Mouse (Mus musculus) hindbrain, embryonic 10.5 days (tissue): ENCODE measurements around the gene Fnbp4. TPM values are rescaled to one million over a fixed set of nuclear protein-coding genes. Genes with fewer than 3 reads are reported as not detected.

Experiments used
- DNase-seq: peaks from one replicate; pipeline ENCODE4 v3.0.0-alpha.2; 2017; ENCODE audit warnings: low spot score
- H3K27ac ChIP-seq: fragments of 300-500 bp; sonication (generic); 2 replicates; pipeline ENCODE4 v1.5.1; 2016; ENCODE audit warnings: mild to moderate bottlenecking, moderate library complexity
- H3K27me3 ChIP-seq: fragments of 300-500 bp; sonication (generic); 2 replicates; pipeline ENCODE4 v1.6.1; 2016; ENCODE audit warnings: mild to moderate bottlenecking; ENCODE audit not compliant: poor library complexity, insufficient read depth, severe bottlenecking
- H3K36me3 ChIP-seq: fragments of 300-500 bp; sonication (generic); 2 replicates; pipeline ENCODE4 v1.6.1; 2016; ENCODE audit warnings: mild to moderate bottlenecking, moderate library complexity
- H3K4me1 ChIP-seq: fragments of 300-500 bp; sonication (generic); replicated peaks from 2 replicates; pipeline ENCODE4 v1.6.1; 2016; ENCODE audit warnings: mild to moderate bottlenecking
- H3K4me3 ChIP-seq: fragments of 300-500 bp; sonication (generic); 2 replicates; pipeline ENCODE4 v1.5.1; 2016; ENCODE audit warnings: mild to moderate bottlenecking, moderate library complexity
- H3K9me3 ChIP-seq: fragments of 300-500 bp; sonication (generic); 2 replicates; pipeline ENCODE4 v1.6.1; 2016; ENCODE audit warnings: mild to moderate bottlenecking, moderate library complexity
- WGBS: fragments of 180-500 bp; shearing (Covaris S2); methylation state at CpG from one replicate; pipeline ENCODE4 v1.1.7; 2016; 5-methylcytosine and 5-hydroxymethylcytosine counted together
- polyA plus RNA-seq: library from polyadenylated mRNA; unstranded; fragments of >200 nt; fragmentation: Nextera tagmentation; extraction: Ambion mirVana; gene quantifications from 2 replicates; pipeline ENCODE4 v1.2.1, GENCODE M21; 2016

Gene Fnbp4
- 107 and 119 TPM in 2 replicates for polyA plus RNA-seq

DNA sequence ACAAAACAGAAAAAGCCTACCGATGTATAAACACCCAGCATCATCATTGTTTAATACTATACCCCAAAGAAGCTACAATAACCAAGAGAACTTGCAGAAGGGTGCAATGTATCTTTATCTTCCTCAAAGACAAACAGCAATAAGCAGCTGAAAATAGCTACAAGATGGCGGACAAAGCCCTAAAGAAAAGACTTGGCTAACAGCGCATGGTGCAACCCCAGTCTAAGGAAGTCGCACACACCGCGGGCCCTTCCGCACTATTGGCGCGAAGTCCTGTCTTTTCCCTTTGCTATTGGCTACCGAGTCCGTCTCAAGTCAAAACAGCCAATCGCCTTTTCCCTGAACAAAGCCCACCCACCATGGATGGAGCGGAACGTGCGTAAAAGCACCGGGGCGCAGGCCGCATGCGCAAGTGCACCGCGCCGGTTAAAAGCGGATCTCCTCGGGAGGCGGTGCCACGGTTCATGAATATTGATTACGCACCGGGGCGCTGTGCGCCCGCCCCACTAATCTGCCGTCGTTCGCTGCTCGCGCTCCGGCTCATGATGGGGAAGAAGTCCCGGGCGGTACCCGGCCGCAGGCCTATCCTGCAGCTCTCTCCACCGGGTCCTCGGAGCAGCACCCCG is at the start of gene Fnbp4:
Gene Fnbp4, plus strand, starts transcription at position 318 of the 626 bp plus-strand sequence.
- WGBS, result under 1% methylated on average over 44 of the region's 44 CpGs
- no peaks in the 10 kb centered on the region for H3K27me3 ChIP-seq

DNA sequence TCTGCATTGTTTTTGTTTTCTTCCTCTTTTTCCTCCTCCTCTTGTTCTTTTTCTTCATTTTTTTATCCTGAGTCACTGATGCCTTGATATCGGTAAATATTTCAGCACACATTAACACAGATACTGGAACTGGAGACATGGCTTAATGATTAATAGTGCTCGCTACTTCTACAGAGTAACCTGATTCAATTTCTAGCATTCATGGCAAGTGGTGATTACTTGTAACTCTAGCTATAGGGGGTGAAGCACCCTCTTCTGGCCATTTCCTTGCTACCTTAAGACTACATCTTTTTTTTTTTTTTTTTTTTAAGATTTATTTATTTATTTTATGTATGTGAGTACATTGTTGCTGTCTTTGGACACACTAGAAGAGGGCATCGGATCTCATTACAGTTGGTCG is 44.2 kb upstream of the Fnbp4 start:
- no peaks in the 10 kb centered on the region for H3K9me3 ChIP-seq
- no peak overlapping the region for H3K27ac ChIP-seq
- H3K36me3 ChIP-seq, result peaks cover 100% of the 10 kb centered on the region
- WGBS, result 94% methylated on average over 4 of the region's 4 CpGs
- H3K27me3 ChIP-seq, result no peaks in the 10 kb centered on the region
- DNase-seq, result no peak
- no peaks in the 10 kb centered on the region for H3K4me1 ChIP-seq
- H3K4me3 ChIP-seq, result no peak overlapping the region

More for the DNA sequence above, at the start of gene Fnbp4:
- peak; percentile 99 for DNase-seq
- peaks cover 35% of the 10 kb centered on the region for H3K36me3 ChIP-seq
- H3K4me1 ChIP-seq, result peaks cover 21% of the 10 kb centered on the region
- peak within 1 kb of the TSS; percentile 99 for H3K27ac ChIP-seq
- no peaks in the 10 kb centered on the region for H3K9me3 ChIP-seq
- peak within 1 kb of the TSS; percentile 93 for H3K4me3 ChIP-seq

DNA sequence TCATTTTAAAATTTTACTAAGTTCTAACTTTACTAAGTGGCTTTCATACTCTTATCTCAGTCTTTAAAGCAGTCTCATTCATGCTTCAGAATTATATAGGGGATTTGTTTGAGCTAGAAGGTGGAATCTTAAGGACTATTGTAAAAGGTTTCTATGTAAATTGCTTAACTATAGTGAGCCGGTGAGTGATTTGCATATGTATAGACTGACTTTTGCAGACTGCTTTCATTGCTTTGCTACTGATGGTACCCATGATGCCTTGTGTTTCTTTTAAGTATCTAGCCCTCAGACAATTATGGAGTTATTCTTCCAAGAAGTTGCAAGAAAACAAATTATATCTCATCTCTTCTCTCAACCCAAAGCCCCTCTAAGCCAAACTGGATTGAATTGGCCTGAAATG is 36.6 kb upstream of the Fnbp4 start:
- H3K9me3 ChIP-seq, result no peaks in the 10 kb centered on the region
- WGBS, result 59% methylated on average over 1 of the region's 1 CpGs
- H3K27me3 ChIP-seq, result no peaks in the 10 kb centered on the region
- no peak for DNase-seq
- H3K4me1 ChIP-seq, result no peaks in the 10 kb centered on the region
- no peak overlapping the region for H3K27ac ChIP-seq
- H3K4me3 ChIP-seq, result no peak overlapping the region
- peaks cover 100% of the 10 kb centered on the region for H3K36me3 ChIP-seq

DNA sequence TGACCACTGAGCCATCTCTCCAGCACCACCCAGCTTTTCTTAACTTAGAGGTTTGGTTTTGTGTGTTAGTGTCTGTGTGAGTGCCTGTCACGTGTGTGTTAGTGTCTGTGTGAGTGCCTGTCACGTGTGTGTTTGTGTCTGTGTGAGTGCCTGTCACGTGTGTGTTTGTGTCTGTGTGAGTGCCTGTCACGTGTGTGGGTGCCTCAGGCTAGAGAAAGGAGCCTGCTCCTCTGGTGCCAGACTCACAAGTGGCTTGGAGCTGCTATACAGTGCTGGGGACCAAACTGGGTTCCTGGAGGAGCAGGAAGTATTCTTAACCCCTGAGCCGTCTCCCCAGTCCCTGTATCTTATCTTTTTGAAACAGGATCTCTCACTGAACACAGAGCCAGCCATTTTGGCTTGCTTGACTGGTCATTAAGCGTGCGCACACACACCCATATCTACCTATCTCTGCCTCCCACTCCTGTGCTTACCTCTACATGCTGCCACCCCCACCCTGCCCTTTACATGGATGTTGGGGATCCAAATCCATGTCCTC is 29.5 kb upstream of the Fnbp4 start:
- Histone ChIP-seq H3K4me3 (no peak overlapping the region), H3K36me3 (peaks cover 95% of the 10 kb centered on the region), H3K27me3 (no peaks in the 10 kb centered on the region), H3K27ac (no peak overlapping the region), H3K9me3 (no peaks in the 10 kb centered on the region), H3K4me1 (no peaks in the 10 kb centered on the region)
- 95% methylated on average over 7 of the region's 7 CpGs for WGBS
- no peak for DNase-seq

DNA sequence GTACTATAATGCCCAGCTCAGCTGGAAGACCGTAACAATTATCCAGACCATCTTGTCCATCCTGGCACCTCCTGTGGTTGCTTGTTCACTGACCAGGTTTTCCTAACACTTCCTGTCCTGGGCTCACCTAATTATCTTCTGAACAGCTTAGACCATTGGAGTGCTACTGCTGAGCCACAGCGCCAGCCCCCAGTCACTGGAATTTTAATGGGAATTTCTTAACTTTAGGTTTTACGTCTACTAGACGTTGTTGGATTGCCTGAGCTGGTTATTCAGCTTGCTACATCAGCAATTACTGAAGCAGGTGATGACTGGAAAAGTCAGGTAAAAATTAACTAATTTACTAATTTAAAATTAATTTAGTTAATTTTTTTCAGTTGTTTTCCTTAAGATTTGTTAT is 27.8 kb upstream of the Fnbp4 start:
- Histone ChIP-seq H3K36me3 (peaks cover 95% of the 10 kb centered on the region), H3K27me3 (no peaks in the 10 kb centered on the region), H3K27ac (no peak overlapping the region), H3K4me3 (no peak overlapping the region), H3K9me3 (no peaks in the 10 kb centered on the region), H3K4me1 (no peaks in the 10 kb centered on the region)
- 96% methylated on average over 4 of the region's 4 CpGs for WGBS
- DNase-seq, result no peak

DNA sequence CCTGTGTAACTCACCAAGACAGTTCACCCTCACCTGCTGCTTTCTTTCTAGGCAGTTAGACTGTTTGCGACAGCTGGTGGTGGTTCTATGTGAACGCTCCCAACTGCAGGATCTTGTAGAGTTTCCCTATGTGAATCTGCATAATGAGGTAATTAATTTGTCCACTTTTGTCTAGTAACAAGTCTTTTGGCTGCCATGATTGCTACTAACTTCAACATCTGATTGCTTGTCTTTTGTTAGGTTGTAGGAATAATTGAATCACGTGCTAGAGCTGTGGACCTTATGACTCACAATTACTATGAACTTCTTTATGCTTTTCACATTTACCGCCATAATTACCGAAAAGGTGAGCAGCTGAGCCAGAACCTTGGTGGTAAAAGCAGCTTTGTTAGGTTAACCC is 27.2 kb upstream of the Fnbp4 start:
- Histone ChIP-seq H3K9me3 (no peaks in the 10 kb centered on the region), H3K4me1 (no peaks in the 10 kb centered on the region), H3K27me3 (no peaks in the 10 kb centered on the region), H3K27ac (no peak overlapping the region), H3K4me3 (no peak overlapping the region), H3K36me3 (peaks cover 95% of the 10 kb centered on the region)
- no peak for DNase-seq
- 94% methylated on average over 5 of the region's 5 CpGs for WGBS

DNA sequence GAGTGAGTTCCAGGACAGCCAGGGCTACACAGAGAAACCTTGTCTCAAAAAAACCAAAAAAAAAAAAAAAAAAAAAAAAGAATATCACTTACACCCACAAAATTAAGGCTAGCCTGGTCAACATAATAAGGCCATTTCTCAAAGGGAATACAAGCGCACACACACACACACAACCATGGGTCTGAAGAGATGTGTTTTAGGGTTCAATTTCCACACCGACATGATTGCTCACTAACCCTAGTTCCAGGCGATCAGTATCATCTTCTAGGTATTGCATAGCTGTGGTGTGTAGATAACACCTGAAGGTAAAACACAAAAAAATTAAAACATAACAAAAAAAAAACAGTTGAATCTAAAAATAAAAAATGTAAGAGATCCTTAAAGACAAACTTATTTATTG is 18.4 kb upstream of the Fnbp4 start:
- no peak overlapping the region for H3K27ac ChIP-seq
- no peaks in the 10 kb centered on the region for H3K27me3 ChIP-seq
- no peaks in the 10 kb centered on the region for H3K9me3 ChIP-seq
- 95% methylated on average over 3 of the region's 3 CpGs for whole genome bisulfite sequencing
- H3K4me1 ChIP-seq, result no peaks in the 10 kb centered on the region
- no peak for DNase-seq
- no peak overlapping the region for H3K4me3 ChIP-seq
- peaks cover 100% of the 10 kb centered on the region for H3K36me3 ChIP-seq

DNA sequence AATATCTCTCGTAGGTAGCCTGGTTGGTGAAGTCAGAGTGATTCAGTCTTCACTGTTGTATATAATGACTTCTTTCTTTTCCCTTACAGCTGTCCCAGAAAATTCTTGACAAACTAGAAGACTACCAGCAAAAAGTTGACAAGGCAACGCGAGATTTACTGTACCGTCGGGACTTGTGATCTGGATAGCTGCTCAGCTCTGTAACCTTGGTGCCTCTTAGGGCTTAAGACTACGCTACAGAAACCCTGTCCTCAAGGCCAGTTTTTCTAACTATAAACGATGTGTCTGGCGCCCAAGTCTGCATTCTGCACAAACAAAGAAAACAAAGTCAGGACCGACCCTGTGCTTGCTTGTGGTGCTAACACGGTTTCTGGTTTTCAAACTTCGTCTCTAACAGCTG is 9.8 kb upstream of the Fnbp4 start:
- Histone ChIP-seq H3K27ac (no peak overlapping the region), H3K9me3 (no peaks in the 10 kb centered on the region), H3K27me3 (no peaks in the 10 kb centered on the region), H3K4me3 (no peak overlapping the region), H3K4me1 (no peaks in the 10 kb centered on the region), H3K36me3 (peaks cover 85% of the 10 kb centered on the region)
- WGBS, result 96% methylated on average over 11 of the region's 11 CpGs
- DNase-seq, result no peak

DNA sequence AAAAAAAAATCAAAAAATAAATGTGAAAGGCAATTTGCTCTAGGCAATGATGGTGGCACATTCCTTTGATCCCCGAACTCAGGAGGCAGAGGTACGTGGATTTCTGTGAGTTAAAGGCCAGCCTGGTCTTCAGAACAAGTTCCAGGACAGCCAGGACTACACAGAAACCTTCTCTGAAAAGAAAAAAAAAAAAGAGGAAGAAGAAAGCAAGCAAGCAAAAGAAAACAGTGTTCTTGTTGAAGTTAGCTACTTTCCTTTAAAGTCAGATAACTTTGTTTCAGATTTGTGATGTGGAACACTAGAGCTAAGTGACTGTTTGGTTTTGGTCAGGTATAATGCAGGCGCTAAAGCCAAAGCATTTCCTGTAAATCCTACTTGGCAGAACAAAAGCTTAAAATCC is 6.4 kb upstream of the Fnbp4 start:
- Histone ChIP-seq H3K36me3 (peaks cover 50% of the 10 kb centered on the region), H3K4me3 (no peak overlapping the region), H3K9me3 (no peaks in the 10 kb centered on the region), H3K27ac (no peak overlapping the region), H3K4me1 (no peaks in the 10 kb centered on the region), H3K27me3 (no peaks in the 10 kb centered on the region)
- DNase-seq, result no peak
- WGBS, result 96% methylated on average over 3 of the region's 3 CpGs

DNA sequence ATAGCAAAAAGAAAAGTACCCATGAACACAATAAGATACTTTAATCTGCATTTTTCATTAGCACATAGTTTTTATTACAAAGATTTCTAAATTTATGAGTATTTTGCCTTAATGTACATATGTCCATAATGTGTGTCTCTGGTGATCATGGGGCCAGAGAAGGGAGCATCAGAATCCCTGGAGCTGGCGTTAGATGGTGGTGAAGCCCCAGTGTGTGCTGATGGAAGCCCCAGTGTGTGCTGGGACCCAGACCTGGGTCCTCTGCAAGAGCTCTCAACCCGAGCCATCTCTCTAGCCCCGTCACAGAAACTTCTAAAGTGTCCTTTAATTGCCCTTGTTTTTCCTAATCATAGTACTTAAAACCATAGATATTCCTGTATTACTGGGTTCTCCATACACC is 5.8 kb upstream of the Fnbp4 start:
- Histone ChIP-seq H3K36me3 (peaks cover 45% of the 10 kb centered on the region), H3K9me3 (no peaks in the 10 kb centered on the region), H3K27me3 (no peaks in the 10 kb centered on the region), H3K27ac (no peak overlapping the region), H3K4me3 (no peak overlapping the region), H3K4me1 (no peaks in the 10 kb centered on the region)
- WGBS, result over 99% methylated on average over 3 of the region's 3 CpGs
- no peak for DNase-seq

DNA sequence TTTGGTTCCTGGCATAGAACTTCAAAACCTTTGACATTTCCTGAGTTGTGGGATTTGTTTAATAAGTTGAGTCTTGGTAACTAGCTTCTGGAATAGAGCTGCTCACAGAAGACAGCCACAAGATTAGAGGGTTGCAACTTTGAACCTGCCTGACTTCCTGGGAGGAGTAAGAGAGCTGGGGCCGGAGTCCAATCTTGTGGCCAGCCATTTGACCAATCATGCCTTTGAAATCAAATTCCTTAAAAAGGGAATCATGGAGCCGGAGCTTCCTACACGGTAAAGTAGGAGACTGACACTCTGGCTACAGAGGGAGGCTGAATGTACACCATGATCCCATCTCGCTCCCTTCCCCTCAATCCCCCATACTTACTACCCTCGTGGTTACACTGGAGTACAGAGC is 5.2 kb upstream of the Fnbp4 start:
- H3K4me3 ChIP-seq, result no peak overlapping the region
- H3K36me3 ChIP-seq, result peaks cover 39% of the 10 kb centered on the region
- no peaks in the 10 kb centered on the region for H3K9me3 ChIP-seq
- H3K27ac ChIP-seq, result no peak overlapping the region
- no peak for DNase-seq
- no peaks in the 10 kb centered on the region for H3K4me1 ChIP-seq
- 89% methylated on average over 5 of the region's 5 CpGs for WGBS
- H3K27me3 ChIP-seq, result no peaks in the 10 kb centered on the region

DNA sequence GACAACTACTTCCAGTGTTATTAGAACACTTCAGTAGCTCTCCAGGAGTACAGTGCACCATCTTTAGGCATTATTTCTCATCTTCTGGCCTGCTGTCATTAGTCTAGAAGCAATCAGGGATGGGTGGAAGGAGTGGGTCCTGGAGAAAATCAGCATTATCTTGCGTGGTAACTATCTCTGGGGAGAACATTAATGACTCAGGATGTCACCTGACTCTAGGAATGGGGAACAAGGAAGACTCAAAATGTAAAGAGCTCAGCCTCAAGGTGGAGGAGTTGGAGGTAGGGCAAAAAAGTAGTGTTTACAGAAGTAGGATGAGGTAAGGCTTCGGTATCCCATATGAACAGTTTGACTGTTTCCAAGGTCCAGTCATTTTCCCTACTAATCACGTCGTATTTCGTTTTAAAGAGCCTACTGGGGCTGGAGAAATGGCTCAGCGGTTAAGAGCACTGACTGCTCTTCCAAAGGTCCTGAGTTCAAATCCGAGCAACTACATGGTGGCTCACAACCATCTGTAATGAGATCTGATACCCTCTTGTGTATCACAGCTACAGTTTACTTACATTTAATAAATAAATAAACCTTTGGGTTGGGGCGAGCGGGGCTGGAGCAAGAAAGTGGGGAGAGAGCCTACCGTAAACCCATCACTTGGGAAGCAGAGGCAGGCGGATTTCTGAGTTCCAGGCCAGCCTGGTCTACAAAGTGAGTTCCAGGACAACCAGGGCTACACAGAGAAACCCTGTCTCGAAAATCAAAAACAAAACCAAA is 701 bp upstream of the Fnbp4 start:
- no peaks in the 10 kb centered on the region for H3K27me3 ChIP-seq
- H3K27ac ChIP-seq, result peak overlapping the region; percentile 99
- no peaks in the 10 kb centered on the region for H3K9me3 ChIP-seq
- H3K4me1 ChIP-seq, result peaks cover 18% of the 10 kb centered on the region
- no peak for DNase-seq
- H3K4me3 ChIP-seq, result peak overlapping the region; percentile 93
- 65% methylated on average over 12 of the region's 12 CpGs for WGBS
- peaks cover 28% of the 10 kb centered on the region for H3K36me3 ChIP-seq

DNA sequence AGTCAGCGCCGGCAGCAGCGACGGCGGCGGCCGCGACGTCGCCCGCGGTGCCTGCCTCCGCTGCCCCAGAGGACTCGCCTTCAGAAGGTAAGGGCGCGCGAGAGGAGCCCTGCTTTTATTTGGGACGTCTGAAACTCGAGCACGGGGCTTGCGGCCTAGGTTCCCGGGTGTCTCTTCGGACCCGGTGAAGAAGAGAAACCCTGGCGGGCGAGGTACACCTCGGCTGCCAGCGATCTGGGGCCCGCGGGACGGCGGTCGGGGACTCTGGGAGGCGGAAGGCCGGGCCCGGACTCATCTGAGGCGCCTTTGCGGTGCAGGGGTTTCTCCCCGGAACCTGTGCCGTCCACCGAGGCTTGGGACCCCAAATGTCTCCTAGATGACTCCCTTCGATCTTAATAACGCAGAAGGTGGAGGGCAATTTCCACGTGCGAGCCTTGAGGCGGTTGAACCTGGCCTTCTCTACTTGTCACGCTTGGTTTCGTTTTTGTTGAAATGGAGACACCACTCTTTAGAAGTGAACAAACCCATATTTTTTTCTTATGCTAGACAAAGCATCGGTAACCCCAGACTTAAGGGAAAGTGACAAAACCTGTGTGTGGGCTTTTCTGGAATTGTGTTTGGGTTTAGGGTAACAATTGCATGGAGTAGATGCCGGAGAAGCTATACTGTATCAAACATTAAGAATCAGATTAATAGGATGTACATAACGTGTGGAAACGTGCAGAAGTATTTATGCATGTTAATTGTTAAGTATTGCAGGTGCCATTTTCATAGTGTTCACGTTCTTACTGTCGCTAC is 769 bp downstream of the Fnbp4 start:
- DNase-seq, result no peak
- H3K36me3 ChIP-seq, result peaks cover 43% of the 10 kb centered on the region
- no peaks in the 10 kb centered on the region for H3K27me3 ChIP-seq
- WGBS, result under 1% methylated on average over 54 of the region's 54 CpGs
- H3K4me3 ChIP-seq, result peak overlapping the region; percentile 93
- H3K9me3 ChIP-seq, result no peaks in the 10 kb centered on the region
- peaks cover 21% of the 10 kb centered on the region for H3K4me1 ChIP-seq
- peak overlapping the region; percentile 99 for H3K27ac ChIP-seq
